Mouse (Mus musculus): ENCODE measurements around the gene Mrpl44. TPM values are rescaled to one million over a fixed set of nuclear protein-coding genes. Genes with fewer than 3 reads are reported as not detected.

The Mrpl44 gene
- total RNA-seq, 2 experiments from 2014 or later, result 48.8 to 50.2 TPM

GRCm38 (mm10) chr1:79823951-79824633, 48.3 kb downstream of the Mrpl44 start:
- peak; percentile 19 to 28 for DNase-seq
- intact Hi-C loops (cut with DNase I), result no loop called here

Other genes starting within 250 kb of the Mrpl44 start
- 1 to 10 TPM in 1 of 2 experiments, under 1 TPM in 1; 0.87 to 1.1 TPM for gene Ap1s3, start 104.0 kb upstream of the Mrpl44 start, total RNA-seq (2021)
- 10 to 100 TPM; 21.9 to 29.2 TPM for gene Wdfy1, start 125 bp downstream of the Mrpl44 start, total RNA-seq (2021)
- gene Serpine2, start 85.2 kb downstream of the Mrpl44 start, total RNA-seq (2021), result 10 to 100 TPM; 40.1 to 42.9 TPM